Mouse (Mus musculus): ENCODE data around the gene Myo1e. TPM values are rescaled to one million over a fixed set of nuclear protein-coding genes. Genes with fewer than 3 reads are reported as not detected.

Myo1e gene
- total RNA-seq, 1 experiment = 21.3 TPM

DNA sequence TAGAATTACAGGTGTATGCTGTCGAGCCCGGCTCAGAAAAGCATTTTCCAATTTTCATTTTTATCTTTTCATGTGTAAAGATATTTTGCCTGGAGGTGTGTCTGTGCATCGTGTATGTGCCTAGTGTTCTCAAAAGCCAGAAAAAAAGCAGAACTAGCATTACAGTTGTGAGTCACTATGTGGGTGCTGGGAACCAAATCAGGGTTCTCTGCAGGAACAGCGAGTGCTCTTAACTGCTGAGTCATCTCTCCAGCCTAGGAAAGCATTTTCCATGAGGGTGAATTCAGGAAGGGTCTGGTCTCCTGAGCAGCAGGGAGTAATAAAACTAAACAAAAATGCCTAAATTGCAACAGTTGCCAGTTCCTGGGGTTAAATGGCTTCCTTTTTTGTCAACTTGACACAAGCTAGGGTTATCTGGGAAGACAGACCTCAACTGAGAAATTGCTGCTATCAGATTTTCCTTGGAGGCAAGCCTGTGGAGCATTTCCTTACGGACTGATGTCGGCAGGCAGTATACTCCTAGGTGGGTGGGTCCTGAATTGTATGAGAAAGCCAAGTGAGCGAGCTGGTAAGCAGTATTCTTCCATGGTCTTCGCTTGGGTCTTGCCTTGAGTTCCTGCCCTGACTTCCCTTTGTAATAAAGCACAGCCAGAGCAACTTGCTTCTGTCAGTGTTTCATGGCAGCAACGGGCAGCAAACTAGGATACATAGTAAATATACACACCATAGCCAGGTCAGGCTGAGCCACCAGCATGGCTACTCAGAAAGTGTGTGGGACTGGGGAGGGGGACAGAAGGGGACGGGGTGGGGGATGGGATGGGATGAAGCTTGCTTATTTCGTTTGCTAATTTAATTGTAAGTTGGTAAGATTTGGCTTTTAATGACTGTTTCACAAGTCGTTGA lies 184.8 kb downstream of the Myo1e start:
- Histone ChIP-seq H3K27ac (ENCODE audit: insufficient read depth, low read depth, low read length, poor library complexity, severe bottlenecking) (no peak overlapping the region), H3K9me3 (ENCODE audit: control insufficient read depth, insufficient read depth, low read depth, low read length) (no peaks in the 10 kb centered on the region), H3K9ac (ENCODE audit: insufficient read depth, low read depth, low read length, poor library complexity, severe bottlenecking) (no peak overlapping the region), H3K4me3 (ENCODE audit: insufficient read depth in 1 of 2, low read depth in 1 of 2, low read length in 2 of 2, poor library complexity in 1 of 2, severe bottlenecking in 1 of 2) (no peak overlapping the region), H3K4me1 (ENCODE audit: control insufficient read depth in 2 of 2, insufficient read depth in 2 of 2, low read length in 2 of 2, poor library complexity in 1 of 2) (peaks cover 0 to 2% of the 10 kb centered on the region in 2 experiments; a peak in 1 of 4 replicates), H3K36me3 (ENCODE audit: control insufficient read depth, insufficient read depth, low read length, poor library complexity, severe bottlenecking) (no peaks in the 10 kb centered on the region)
- DNase-seq (ENCODE audit: low read depth, low spot score) = no peak
- in situ Hi-C loops (cut with MboI; ENCODE audit: low sequenced_read_pairs in 2 of 2, unreplicated experiment in 2 of 2) = no loop called here
- TF ChIP-seq CHD2 (IDR thresholded peaks at IDR 0.05; ENCODE audit: low read depth, low read length) = no peak
- peak; percentile 61; the same call in 1 of the 2 replicates for TF ChIP-seq MAFK (IDR thresholded peaks at IDR 0.05; ENCODE audit: insufficient read depth, low read depth, low read length)
- TF ChIP-seq ZNF384 (IDR thresholded peaks at IDR 0.05; ENCODE audit: low read depth, low read length) = no peak
- no peak for TF ChIP-seq ZC3H11A (IDR thresholded peaks at IDR 0.05; ENCODE audit: borderline replicate concordance, low read depth, low read length)
- TF ChIP-seq HCFC1 (IDR thresholded peaks at IDR 0.05; ENCODE audit: borderline replicate concordance, insufficient read depth, low read length) = no peak

DNA sequence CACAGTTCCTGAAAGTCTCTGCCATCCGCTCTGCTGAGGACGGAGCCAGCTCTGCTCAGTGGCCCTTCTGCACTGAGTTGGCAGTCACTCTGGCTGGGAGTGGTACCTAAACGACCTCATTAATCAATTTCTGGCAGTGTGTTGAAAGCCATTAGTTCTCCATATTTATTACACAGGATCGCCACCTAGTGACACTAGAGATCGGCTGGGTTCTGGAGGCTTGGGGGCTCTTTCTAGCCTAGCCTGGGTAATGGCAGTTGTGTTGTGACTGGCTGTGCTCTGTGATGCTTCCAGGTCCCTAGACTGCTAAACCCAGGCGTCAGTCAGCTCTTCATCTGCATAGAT lies 185.4 kb downstream of the Myo1e start:
- H3K36me3 ChIP-seq (ENCODE audit: control insufficient read depth, insufficient read depth, low read length, poor library complexity, severe bottlenecking) = no peaks in the 10 kb centered on the region
- H3K9me3 ChIP-seq (ENCODE audit: control insufficient read depth, insufficient read depth, low read depth, low read length) = no peaks in the 10 kb centered on the region
- H3K4me3 ChIP-seq (ENCODE audit: insufficient read depth in 1 of 2, low read depth in 1 of 2, low read length in 2 of 2, poor library complexity in 1 of 2, severe bottlenecking in 1 of 2) = no peak overlapping the region
- in situ Hi-C loops (cut with MboI; ENCODE audit: low sequenced_read_pairs in 2 of 2, unreplicated experiment in 2 of 2) = no loop called here
- no peak overlapping the region for H3K9ac ChIP-seq (ENCODE audit: insufficient read depth, low read depth, low read length, poor library complexity, severe bottlenecking)
- peaks cover 0 to 2% of the 10 kb centered on the region in 2 experiments; a peak in 1 of 4 replicates for H3K4me1 ChIP-seq (ENCODE audit: control insufficient read depth in 2 of 2, insufficient read depth in 2 of 2, low read length in 2 of 2, poor library complexity in 1 of 2)
- no peak overlapping the region for H3K27ac ChIP-seq (ENCODE audit: insufficient read depth, low read depth, low read length, poor library complexity, severe bottlenecking)
- TF ChIP-seq MAFK (IDR thresholded peaks at IDR 0.05; ENCODE audit: insufficient read depth, low read depth, low read length) (no peak), ZC3H11A (IDR thresholded peaks at IDR 0.05; ENCODE audit: borderline replicate concordance, low read depth, low read length) (peak; percentile 42; the same call in 1 of the 2 replicates)
- peak; percentile 19 for DNase-seq (ENCODE audit: low read depth, low spot score)

DNA sequence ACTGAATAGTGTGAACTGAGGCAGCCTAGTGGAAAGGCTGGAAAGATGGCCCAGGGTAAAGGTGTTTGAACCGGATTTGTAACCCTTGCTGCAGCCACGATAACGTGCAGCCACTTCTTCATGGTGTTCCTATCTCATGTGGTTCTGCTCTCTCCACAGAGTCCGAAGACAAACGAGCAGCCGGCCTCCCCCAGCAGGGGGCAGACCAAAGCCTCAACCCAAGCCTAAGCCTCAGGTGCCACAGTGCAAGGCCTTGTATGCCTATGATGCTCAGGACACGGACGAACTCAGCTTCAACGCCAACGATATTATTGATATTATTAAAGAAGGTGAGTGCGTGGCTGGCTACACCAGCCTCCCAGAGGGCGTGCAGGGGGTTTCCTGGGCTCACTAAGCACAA lies 188.5 kb downstream of the Myo1e start:
- no peak overlapping the region for H3K9ac ChIP-seq (ENCODE audit: insufficient read depth, low read depth, low read length, poor library complexity, severe bottlenecking)
- TF ChIP-seq MAFK (IDR thresholded peaks at IDR 0.05; ENCODE audit: insufficient read depth, low read depth, low read length) (no peak), ZC3H11A (IDR thresholded peaks at IDR 0.05; ENCODE audit: borderline replicate concordance, low read depth, low read length) (no peak), CHD2 (IDR thresholded peaks at IDR 0.05; ENCODE audit: low read depth, low read length) (no peak), HCFC1 (IDR thresholded peaks at IDR 0.05; ENCODE audit: borderline replicate concordance, insufficient read depth, low read length) (no peak), ZNF384 (IDR thresholded peaks at IDR 0.05; ENCODE audit: low read depth, low read length) (no peak)
- no peaks in the 10 kb centered on the region for H3K36me3 ChIP-seq (ENCODE audit: control insufficient read depth, insufficient read depth, low read length, poor library complexity, severe bottlenecking)
- in situ Hi-C loops (cut with MboI; ENCODE audit: low sequenced_read_pairs in 2 of 2, unreplicated experiment in 2 of 2) = no loop called here
- H3K9me3 ChIP-seq (ENCODE audit: control insufficient read depth, insufficient read depth, low read depth, low read length) = no peaks in the 10 kb centered on the region
- no peak overlapping the region for H3K27ac ChIP-seq (ENCODE audit: insufficient read depth, low read depth, low read length, poor library complexity, severe bottlenecking)
- H3K4me1 ChIP-seq (ENCODE audit: control insufficient read depth in 2 of 2, insufficient read depth in 2 of 2, low read length in 2 of 2, poor library complexity in 1 of 2) = peaks cover 0 to 2% of the 10 kb centered on the region in 2 experiments; a peak in 1 of 4 replicates
- DNase-seq (ENCODE audit: low read depth, low spot score) = no peak
- H3K4me3 ChIP-seq (ENCODE audit: insufficient read depth in 1 of 2, low read depth in 1 of 2, low read length in 2 of 2, poor library complexity in 1 of 2, severe bottlenecking in 1 of 2) = no peak overlapping the region

DNA sequence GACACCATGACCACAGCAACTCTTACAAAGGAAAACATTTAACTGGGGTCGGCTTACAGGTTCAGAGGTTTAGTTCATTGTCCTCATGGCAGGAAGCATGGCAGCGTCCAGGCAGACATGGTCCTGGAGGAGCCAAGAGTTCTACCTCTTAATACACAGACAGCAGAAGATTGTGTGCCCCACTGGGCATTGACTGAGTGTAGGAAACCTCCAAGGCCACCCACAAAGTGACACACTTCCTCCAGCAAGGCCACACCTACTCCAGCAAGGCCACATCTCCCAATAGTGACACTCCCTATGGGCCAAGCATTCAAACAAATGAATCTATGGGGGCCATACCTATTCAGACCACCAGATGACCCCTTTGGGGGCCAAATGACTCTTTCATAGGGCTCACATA lies 188.9 kb downstream of the Myo1e start:
- no peak overlapping the region for H3K4me3 ChIP-seq (ENCODE audit: insufficient read depth in 1 of 2, low read depth in 1 of 2, low read length in 2 of 2, poor library complexity in 1 of 2, severe bottlenecking in 1 of 2)
- H3K9ac ChIP-seq (ENCODE audit: insufficient read depth, low read depth, low read length, poor library complexity, severe bottlenecking) = no peak overlapping the region
- no peaks in the 10 kb centered on the region for H3K9me3 ChIP-seq (ENCODE audit: control insufficient read depth, insufficient read depth, low read depth, low read length)
- H3K36me3 ChIP-seq (ENCODE audit: control insufficient read depth, insufficient read depth, low read length, poor library complexity, severe bottlenecking) = no peaks in the 10 kb centered on the region
- no peak for DNase-seq (ENCODE audit: low read depth, low spot score)
- peaks cover 0 to 2% of the 10 kb centered on the region in 2 experiments; a peak in 1 of 4 replicates for H3K4me1 ChIP-seq (ENCODE audit: control insufficient read depth in 2 of 2, insufficient read depth in 2 of 2, low read length in 2 of 2, poor library complexity in 1 of 2)
- no peak for TF ChIP-seq ZNF384 (IDR thresholded peaks at IDR 0.05; ENCODE audit: low read depth, low read length)
- in situ Hi-C loops (cut with MboI; ENCODE audit: low sequenced_read_pairs in 2 of 2, unreplicated experiment in 2 of 2) = no loop called here
- no peak overlapping the region for H3K27ac ChIP-seq (ENCODE audit: insufficient read depth, low read depth, low read length, poor library complexity, severe bottlenecking)

All from ES-E14 (cell line).